Mouse (Mus musculus) subcutaneous adipose tissue, adult 2 months (tissue): Measurements from ENCODE around the gene Rxfp1. TPM values are rescaled to one million over a fixed set of nuclear protein-coding genes. Genes with fewer than 3 reads are reported as not detected.

Experiments
- polyA plus RNA-seq: library from polyadenylated mRNA; depleted of rRNA; stranded (reverse); fragments of >200 nt; gene quantifications from 2 replicates; pipeline ENCODE4 v1.2.3, GENCODE M21; 2012; ENCODE audit warnings: low replicate concordance; rRNA removed

Gene Rxfp1
- polyA plus RNA-seq = 0.56 and 80.7 TPM in 2 replicates

GRCm38 (mm10) chr3:79737780-79738179, at the start of gene Rxfp1:
Gene Rxfp1, minus strand, starts transcription at chr3:79737880.

GRCm38 (mm10) chr3:79629416-79629730, 108.3 kb downstream of the Rxfp1 start, which contains the start of gene Etfdh:
Gene Etfdh, minus strand, starts transcription at chr3:79629500.

GRCm38 (mm10) chr3:79628561-79629415, 108.9 kb downstream of the Rxfp1 start, which contains the start of gene 4930579G24Rik:
Gene 4930579G24Rik, plus strand, starts transcription at chr3:79629079.

Other genes with a start within 250 kb of the Rxfp1 start
- gene Fnip2, start 170.1 kb downstream of the Rxfp1 start, polyA plus RNA-seq = 6.4 and 11.6 TPM in 2 replicates
- gene Ppid, start 146.5 kb downstream of the Rxfp1 start, polyA plus RNA-seq = 10.6 and 20.1 TPM in 2 replicates
- 2.0 and 6.8 TPM in 2 replicates for gene 4930579G24Rik, start 108.8 kb downstream of the Rxfp1 start, polyA plus RNA-seq
- gene Etfdh, start 108.4 kb downstream of the Rxfp1 start, polyA plus RNA-seq = 60.2 and 68.5 TPM in 2 replicates
- gene Tmem144, start 114.9 kb upstream of the Rxfp1 start, polyA plus RNA-seq = 0.21 and 1.8 TPM in 2 replicates
- gene Fam198b, start 146.7 kb upstream of the Rxfp1 start, polyA plus RNA-seq = 18.3 and 21.3 TPM in 2 replicates